Mouse (Mus musculus): ENCODE measurements around the gene Cmtr1. TPM values are rescaled to one million over a fixed set of nuclear protein-coding genes. Genes with fewer than 3 reads are reported as not detected.

Gene Cmtr1
- polyA plus RNA-seq (2014; fragmentation: Illumina TruSeq; extraction: RNeasy Lipid Tissue Mini Kit (QIAGEN cat#74804); ENCODE audit: low replicate concordance), result 10.9 TPM

DNA sequence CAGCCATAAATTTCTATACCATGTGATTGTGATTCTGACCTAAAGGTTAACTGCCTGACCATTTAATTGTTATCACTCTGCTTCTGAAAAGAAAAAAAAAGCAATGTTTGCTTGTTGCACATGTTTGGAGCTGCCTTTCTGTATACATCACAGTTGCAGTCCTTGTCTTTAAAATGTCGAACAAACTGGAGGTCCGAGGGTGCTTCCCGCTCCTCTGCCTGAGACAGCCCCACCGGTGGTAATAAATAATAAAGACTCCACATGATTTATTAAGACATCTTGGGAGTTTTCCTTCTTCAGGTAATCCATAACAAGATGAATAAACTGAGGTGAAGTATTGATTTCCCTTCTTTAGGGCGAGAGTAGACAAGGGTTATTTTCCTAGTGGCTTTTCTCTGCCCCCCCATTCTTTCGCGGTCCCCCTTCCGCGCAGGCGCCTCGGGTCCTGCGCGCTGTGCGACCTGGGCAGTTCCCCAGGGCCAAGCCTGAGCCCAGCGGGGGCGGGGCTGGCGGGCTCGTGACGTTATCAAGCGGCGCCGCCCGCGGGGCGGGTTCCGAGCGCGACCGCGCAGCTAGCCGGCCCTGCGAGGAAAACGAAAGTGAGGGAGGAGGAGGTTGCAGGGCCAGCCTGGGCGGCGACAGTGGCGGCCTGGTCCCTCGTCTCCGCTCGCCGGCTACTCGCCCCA is at the start of gene Cmtr1:
Gene Cmtr1, plus strand, starts transcription at position 520 of the 686 bp plus-strand sequence.

DNA sequence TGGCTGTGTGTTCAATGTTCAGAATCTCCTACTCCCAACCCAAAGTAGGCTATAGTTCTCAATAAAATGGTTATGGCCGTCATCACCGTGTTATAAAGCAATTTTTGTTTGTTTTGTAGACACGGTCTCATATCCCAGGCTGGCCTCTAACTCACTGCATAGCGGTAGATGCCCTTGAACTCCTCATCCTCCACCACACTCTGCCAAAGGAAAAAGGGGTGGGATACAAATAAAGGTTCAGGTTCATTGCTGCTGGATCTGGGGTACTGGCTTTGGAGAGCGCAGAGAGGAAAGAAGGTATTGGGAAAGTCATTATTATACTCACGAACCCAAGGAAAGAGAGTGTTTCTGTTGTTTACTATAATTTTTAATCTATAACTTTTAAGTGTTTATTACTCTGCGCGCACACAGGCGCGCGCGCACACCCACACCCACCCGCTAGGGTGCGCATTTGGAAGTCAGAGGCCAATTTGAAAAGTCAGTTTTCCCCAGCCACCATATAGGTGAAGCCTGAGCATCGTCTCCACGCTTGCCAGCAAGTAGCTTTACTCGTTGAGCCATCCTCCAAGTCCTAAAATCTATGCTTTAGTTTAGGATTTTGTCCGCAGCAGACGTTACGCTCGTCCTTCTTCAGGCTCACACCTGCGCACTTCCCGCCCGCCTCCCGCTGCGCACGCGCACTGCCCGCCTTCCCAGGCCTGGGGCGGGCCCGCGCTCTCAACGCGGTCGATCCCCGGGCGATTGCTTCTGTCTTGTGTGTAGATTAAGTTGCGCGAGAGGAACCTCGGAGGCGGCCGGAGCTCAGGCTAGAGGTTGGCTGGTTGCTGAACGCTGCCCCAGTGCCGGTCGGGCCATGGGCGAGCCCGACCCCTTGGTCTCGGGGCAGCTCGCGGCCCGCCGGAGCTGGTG is 46.0 kb upstream of the Cmtr1 start, which contains the start of the genes Rnf8 and Gm28043:
Gene Rnf8, plus strand, starts transcription at position 676 of the 909 bp plus-strand sequence.
Gene Gm28043, plus strand, starts transcription at position 762 of the 909 bp plus-strand sequence.

DNA sequence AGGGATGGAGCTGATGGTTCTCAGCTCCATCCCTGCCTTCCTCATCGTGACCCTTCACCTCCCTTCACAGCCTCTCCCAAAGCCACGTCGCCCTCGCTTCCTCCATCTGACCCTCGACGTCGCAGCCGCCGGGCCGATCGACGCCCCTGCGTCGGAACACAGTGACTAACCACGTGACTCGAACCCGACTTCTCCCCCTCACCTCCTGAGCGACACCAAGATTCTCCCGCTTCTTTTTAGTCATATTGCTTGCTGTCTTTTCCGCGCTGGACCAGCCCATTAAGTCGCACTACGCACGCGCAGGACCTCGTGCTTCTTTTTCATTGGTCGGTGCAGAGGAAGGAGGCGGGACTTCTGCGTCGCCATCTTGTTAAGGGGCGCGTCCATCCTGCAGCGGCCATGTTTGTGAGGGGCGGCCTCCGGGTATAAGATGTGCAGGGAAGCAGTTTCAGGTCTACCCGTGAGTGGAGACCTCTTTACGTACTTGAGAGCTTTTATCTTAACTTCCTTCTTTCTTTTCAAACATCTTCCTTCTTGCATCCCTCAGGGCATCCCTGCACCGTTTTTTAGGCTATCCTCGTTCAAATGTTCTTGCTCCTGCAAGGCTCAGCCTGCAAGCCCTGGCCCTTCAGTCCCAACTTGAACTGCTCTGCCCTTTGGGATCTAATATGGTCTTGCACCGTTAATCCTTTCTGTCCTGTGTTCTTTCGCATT is 56.5 kb downstream of the Cmtr1 start, which contains the start of gene Ccdc167:
Gene Ccdc167, minus strand, starts transcription at position 313 of the 714 bp plus-strand sequence.

Other genes starting within 250 kb of the Cmtr1 start
- 66.6 TPM for gene Pim1, start 169.8 kb upstream of the Cmtr1 start, polyA plus RNA-seq (2014; fragmentation: Illumina TruSeq; extraction: RNeasy Lipid Tissue Mini Kit (QIAGEN cat#74804); ENCODE audit: low replicate concordance)
- not detected for gene Gm17657, start 111.0 kb upstream of the Cmtr1 start, polyA plus RNA-seq (2014; fragmentation: Illumina TruSeq; extraction: RNeasy Lipid Tissue Mini Kit (QIAGEN cat#74804); ENCODE audit: low replicate concordance)
- 6.2 TPM for gene Tbc1d22b, start 110.8 kb upstream of the Cmtr1 start, polyA plus RNA-seq (2014; fragmentation: Illumina TruSeq; extraction: RNeasy Lipid Tissue Mini Kit (QIAGEN cat#74804); ENCODE audit: low replicate concordance)
- gene Tmem217, start 108.2 kb upstream of the Cmtr1 start, polyA plus RNA-seq (2014; fragmentation: Illumina TruSeq; extraction: RNeasy Lipid Tissue Mini Kit (QIAGEN cat#74804); ENCODE audit: low replicate concordance), result not detected
- gene Rnf8, start 45.8 kb upstream of the Cmtr1 start, polyA plus RNA-seq (2014; fragmentation: Illumina TruSeq; extraction: RNeasy Lipid Tissue Mini Kit (QIAGEN cat#74804); ENCODE audit: low replicate concordance), result 11.1 TPM
- 1.4 TPM for gene Gm28043, start 45.7 kb upstream of the Cmtr1 start, polyA plus RNA-seq (2014; fragmentation: Illumina TruSeq; extraction: RNeasy Lipid Tissue Mini Kit (QIAGEN cat#74804); ENCODE audit: low replicate concordance)
- gene Ccdc167, start 56.4 kb downstream of the Cmtr1 start, polyA plus RNA-seq (2014; fragmentation: Illumina TruSeq; extraction: RNeasy Lipid Tissue Mini Kit (QIAGEN cat#74804); ENCODE audit: low replicate concordance), result 4.0 TPM

Data from small intestine, adult 10 weeks (tissue).